Mouse (Mus musculus): ENCODE results near the gene Myg1. TPM values are rescaled to one million over a fixed set of nuclear protein-coding genes. Genes with fewer than 3 reads are reported as not detected.
"Not testable (repeated sequence)": the region's sequence is repeated elsewhere in the genome, so short reads cannot be mapped to it uniquely, and the experiment has no call there.

Myg1 gene
- polyA plus RNA-seq, 1 experiment from 2014 or later: 105 TPM

DNA sequence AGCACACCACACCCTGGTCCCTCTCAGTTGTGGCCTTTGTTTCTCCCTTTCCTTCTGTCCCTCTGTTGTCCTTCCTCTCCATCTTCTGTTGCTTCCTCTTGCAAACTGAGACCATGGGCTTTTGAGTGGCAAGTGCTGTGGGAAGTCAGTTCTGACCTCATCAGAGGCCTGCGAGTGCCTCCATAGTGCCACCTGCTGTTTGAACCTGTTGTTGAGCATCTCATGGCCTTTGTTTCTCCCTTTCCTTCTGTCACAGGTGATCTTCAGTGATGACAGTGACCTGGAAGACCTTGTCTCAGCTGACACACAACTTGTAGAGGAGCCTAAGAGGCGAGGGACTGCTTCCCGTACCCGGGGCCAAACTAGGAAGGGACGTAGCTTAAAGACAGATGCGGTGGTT lies 15.2 kb upstream of the Myg1 start:
- Histone ChIP-seq H3K4me2 (replicated peaks) (no peak overlapping the region), H3K36me3 (peaks cover 55% of the 10 kb centered on the region), H3K9ac (replicated peaks) (no peak overlapping the region), H3K4me3 (replicated peaks) (no peak overlapping the region), H3K4me1 (replicated peaks) (no peaks in the 10 kb centered on the region), H3K27me3 (no peaks in the 10 kb centered on the region), H3K9me3 (no peaks in the 10 kb centered on the region), H3K27ac (no peak overlapping the region)
- 86% methylated on average over 6 of the region's 6 CpGs for WGBS
- ATAC-seq: 0 out of 2 replicates have a peak, but pooled peaks have one; percentile 40

DNA sequence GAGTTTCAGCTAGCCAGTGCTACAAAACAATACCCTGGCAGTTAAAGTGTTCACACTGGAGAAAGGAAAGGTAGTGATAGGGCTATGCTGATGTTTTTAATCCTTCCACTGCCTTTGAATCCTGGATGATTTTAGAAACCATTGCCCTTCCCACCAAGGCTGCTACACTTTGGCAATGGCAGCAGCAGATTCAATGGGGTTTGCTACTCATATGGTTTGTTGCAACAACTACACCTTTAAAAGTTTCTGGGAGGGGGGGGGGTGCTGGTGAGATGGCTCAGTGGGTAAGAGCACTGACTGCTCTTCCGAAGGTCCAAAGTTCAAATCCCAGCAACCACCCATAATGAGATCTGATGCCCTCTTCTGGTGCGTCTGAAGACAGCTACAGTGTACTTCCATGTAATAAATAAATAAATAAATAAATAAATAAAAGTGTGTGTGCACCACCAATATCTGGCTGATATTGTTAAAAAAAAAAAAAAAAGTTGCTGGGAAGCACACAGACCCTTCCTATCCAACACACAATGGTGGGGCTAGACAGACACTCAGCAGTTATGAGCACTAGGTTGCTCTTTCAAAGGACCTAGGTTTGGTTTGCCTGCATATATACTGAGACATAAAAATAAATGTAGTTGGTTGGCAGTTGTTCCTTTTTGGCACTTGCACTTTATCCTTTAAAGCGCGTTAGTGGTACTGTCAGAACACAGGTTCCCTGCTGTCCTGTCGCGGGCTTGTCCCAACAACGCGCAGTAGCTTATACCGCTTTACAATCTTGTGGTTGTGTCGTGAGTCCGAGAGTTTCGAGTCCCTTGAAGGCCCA lies 6.6 kb upstream of the Myg1 start:
- 73% methylated on average over 12 of the region's 12 CpGs for WGBS
- no peaks in the 10 kb centered on the region for H3K9me3 ChIP-seq
- H3K4me2 ChIP-seq (replicated peaks): peak overlapping the region; percentile 76
- no peak for ATAC-seq
- H3K27me3 ChIP-seq: no peaks in the 10 kb centered on the region
- H3K36me3 ChIP-seq: peaks cover 56% of the 10 kb centered on the region
- 0 out of 2 replicates have a peak overlapping the region, but pooled peaks have one; percentile 11 for H3K4me3 ChIP-seq (replicated peaks)
- H3K27ac ChIP-seq: no peak overlapping the region
- no peak overlapping the region for H3K9ac ChIP-seq (replicated peaks)
- H3K4me1 ChIP-seq (replicated peaks): peaks cover 16% of the 10 kb centered on the region

DNA sequence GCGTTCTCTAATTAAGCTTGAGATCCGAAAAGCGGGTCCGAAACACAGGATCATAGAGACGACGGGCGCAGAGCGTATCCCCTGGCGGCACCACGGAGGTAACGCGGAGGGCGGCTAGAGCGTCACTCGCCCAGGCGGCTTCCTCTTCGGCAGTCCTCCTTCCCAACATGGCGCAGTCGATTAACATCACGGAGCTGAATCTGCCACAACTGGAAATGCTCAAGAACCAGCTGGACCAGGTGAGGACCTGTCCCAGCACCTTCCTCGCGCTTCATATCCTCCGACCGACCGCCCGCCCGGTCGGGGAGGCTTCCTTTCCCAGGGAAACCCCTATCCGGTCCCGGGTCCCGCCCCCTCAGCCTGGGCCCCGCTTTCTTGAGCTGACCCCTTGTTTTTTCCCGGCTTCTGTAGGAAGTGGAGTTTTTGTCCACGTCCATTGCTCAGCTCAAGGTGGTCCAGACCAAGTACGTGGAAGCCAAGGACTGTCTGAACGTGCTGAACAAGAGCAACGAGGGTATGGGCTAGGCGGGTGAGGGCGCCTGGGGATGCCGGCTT lies 5.4 kb upstream of the Myg1 start, which contains the start of gene Pfdn5:
Gene Pfdn5, plus strand, starts transcription at position 95 of the 555 bp plus-strand sequence.
- H3K36me3 ChIP-seq: peaks cover 55% of the 10 kb centered on the region
- WGBS: under 1% methylated on average over 40 of the region's 40 CpGs

GRCm38 (mm10) chr15:102326892-102327291 lies 4.6 kb upstream of the Myg1 start:
- Histone ChIP-seq H3K9me3 (no peaks in the 10 kb centered on the region), H3K36me3 (peaks cover 48% of the 10 kb centered on the region), H3K4me3 (replicated peaks) (peak overlapping the region; percentile 94), H3K27ac (no peak overlapping the region), H3K4me1 (replicated peaks) (peaks cover 21% of the 10 kb centered on the region), H3K9ac (replicated peaks) (peak overlapping the region; percentile 91), H3K4me2 (replicated peaks) (peak overlapping the region; percentile 76), H3K27me3 (no peaks in the 10 kb centered on the region)
- 74% methylated on average over 8 of the region's 8 CpGs for WGBS
- ATAC-seq: no peak

More for the DNA sequence above, 5.4 kb upstream of the Myg1 start, which contains the start of gene Pfdn5:
- H3K4me2 ChIP-seq (replicated peaks): peak within 1 kb of the TSS; percentile 76
- H3K9ac ChIP-seq (replicated peaks): peak within 1 kb of the TSS; percentile 91
- ATAC-seq: peak; percentile 95
- H3K27me3 ChIP-seq: no peaks in the 10 kb centered on the region
- H3K4me3 ChIP-seq (replicated peaks): peak within 1 kb of the TSS; percentile 94
- peaks cover 17% of the 10 kb centered on the region for H3K4me1 ChIP-seq (replicated peaks)
- peak within 1 kb of the TSS; percentile 71 for H3K27ac ChIP-seq
- no peaks in the 10 kb centered on the region for H3K9me3 ChIP-seq

GRCm38 (mm10) chr15:102335254-102335653 lies 3.7 kb downstream of the Myg1 start:
- Histone ChIP-seq H3K4me1 (replicated peaks) (peaks cover 19% of the 10 kb centered on the region), H3K9ac (replicated peaks) (no peak overlapping the region), H3K27ac (no peak overlapping the region), H3K9me3 (no peaks in the 10 kb centered on the region), H3K36me3 (peaks cover 78% of the 10 kb centered on the region), H3K4me3 (replicated peaks) (no peak overlapping the region), H3K4me2 (replicated peaks) (no peak overlapping the region), H3K27me3 (no peaks in the 10 kb centered on the region)
- 86% methylated on average over 8 of the region's 8 CpGs for WGBS
- ATAC-seq: no peak

- 94% methylated on average over 5 of the region's 5 CpGs for WGBS
- H3K27ac ChIP-seq; ATAC-seq; H3K27me3 ChIP-seq; H3K9me3 ChIP-seq; H3K4me3 ChIP-seq (replicated peaks); H3K4me2 ChIP-seq (replicated peaks); H3K9ac ChIP-seq (replicated peaks): not testable (repeated sequence)
- H3K36me3 ChIP-seq: peaks cover 76% of the 10 kb centered on the region
- peaks cover 19% of the 10 kb centered on the region for H3K4me1 ChIP-seq (replicated peaks)
These were observed 4.4 kb downstream of the Myg1 start for GRCm38 (mm10) chr15:102335925-102336324.

- Histone ChIP-seq H3K4me1 (replicated peaks) (peaks cover 14% of the 10 kb centered on the region), H3K9me3 (no peaks in the 10 kb centered on the region), H3K9ac (replicated peaks) (no peak overlapping the region), H3K4me2 (replicated peaks) (no peak overlapping the region), H3K4me3 (replicated peaks) (no peak overlapping the region), H3K27ac (no peak overlapping the region), H3K27me3 (no peaks in the 10 kb centered on the region), H3K36me3 (peaks cover 76% of the 10 kb centered on the region)
- no peak for ATAC-seq
- 93% methylated on average over 4 of the region's 4 CpGs for WGBS
These were observed 5.4 kb downstream of the Myg1 start for GRCm38 (mm10) chr15:102336946-102337345.

GRCm38 (mm10) chr15:102339612-102340011 lies 8.1 kb downstream of the Myg1 start:
- Histone ChIP-seq H3K4me3 (replicated peaks) (no peak overlapping the region), H3K4me2 (replicated peaks) (no peak overlapping the region), H3K9ac (replicated peaks) (0 out of 2 replicates have a peak overlapping the region, but pooled peaks have one; percentile 36), H3K36me3 (peaks cover 64% of the 10 kb centered on the region), H3K9me3 (no peaks in the 10 kb centered on the region), H3K27me3 (no peaks in the 10 kb centered on the region), H3K27ac (no peak overlapping the region), H3K4me1 (replicated peaks) (no peaks in the 10 kb centered on the region)
- WGBS: 76% methylated on average over 5 of the region's 5 CpGs
- ATAC-seq: no peak

DNA sequence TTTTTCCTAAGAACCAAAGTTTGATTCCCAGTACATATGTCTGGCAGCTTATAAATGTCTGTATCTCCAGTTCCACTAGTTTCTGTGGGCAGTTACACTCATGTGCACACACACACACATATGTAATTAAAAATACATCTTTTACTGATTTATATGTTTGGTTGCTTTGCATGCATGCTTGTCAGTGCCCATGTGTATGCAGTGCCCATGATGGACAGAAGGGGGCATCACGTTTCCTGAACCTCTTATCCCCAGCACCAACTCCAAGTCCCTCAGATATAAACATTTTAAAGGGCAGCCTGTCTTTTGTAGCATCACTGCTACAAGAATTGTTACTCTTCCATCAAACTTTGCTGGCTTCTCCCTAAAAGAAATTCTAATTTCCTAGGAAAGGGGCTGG lies 10.1 kb downstream of the Myg1 start:
- H3K27ac ChIP-seq: no peak overlapping the region
- H3K4me2 ChIP-seq (replicated peaks): no peak overlapping the region
- ATAC-seq: no peak
- H3K9me3 ChIP-seq: no peaks in the 10 kb centered on the region
- no peak overlapping the region for H3K4me3 ChIP-seq (replicated peaks)
- 19% methylated on average over 1 of the region's 1 CpGs for WGBS
- no peaks in the 10 kb centered on the region for H3K27me3 ChIP-seq
- H3K9ac ChIP-seq (replicated peaks): no peak overlapping the region
- H3K36me3 ChIP-seq: peaks cover 62% of the 10 kb centered on the region
- H3K4me1 ChIP-seq (replicated peaks): no peaks in the 10 kb centered on the region

DNA sequence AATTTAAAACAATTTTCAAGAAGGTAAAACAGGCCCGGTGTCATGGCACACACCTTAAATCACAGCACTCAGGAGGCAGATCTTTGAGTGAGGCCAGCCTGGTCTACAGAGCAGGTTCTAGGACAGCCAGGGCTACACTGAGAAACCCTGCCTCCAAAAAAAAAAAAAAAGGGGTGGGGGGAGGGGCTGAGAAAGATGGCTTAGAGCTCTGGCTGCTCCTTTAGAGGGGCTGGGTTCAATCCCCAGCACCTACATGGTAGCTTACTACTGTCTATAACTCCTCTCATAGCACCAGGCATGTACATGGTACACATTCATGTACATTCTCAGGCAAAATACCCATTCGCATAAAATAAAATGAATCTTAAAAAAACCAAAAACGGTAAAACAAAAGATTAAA lies 13.0 kb downstream of the Myg1 start:
- WGBS: 95% methylated on average over 3 of the region's 3 CpGs
- Histone ChIP-seq H3K4me2 (replicated peaks) (no peak overlapping the region), H3K9ac (replicated peaks) (no peak overlapping the region), H3K4me3 (replicated peaks) (no peak overlapping the region), H3K36me3 (peaks cover 35% of the 10 kb centered on the region), H3K4me1 (replicated peaks) (peaks cover under 1% of the 10 kb centered on the region), H3K27ac (no peak overlapping the region), H3K27me3 (no peaks in the 10 kb centered on the region), H3K9me3 (no peaks in the 10 kb centered on the region)
- no peak for ATAC-seq

- H3K27ac ChIP-seq: no peak overlapping the region
- H3K9me3 ChIP-seq: no peaks in the 10 kb centered on the region
- ATAC-seq: no peak
- 85% methylated on average over 4 of the region's 4 CpGs for WGBS
- H3K4me2 ChIP-seq (replicated peaks): no peak overlapping the region
- H3K27me3 ChIP-seq: no peaks in the 10 kb centered on the region
- H3K9ac ChIP-seq (replicated peaks): no peak overlapping the region
- H3K4me3 ChIP-seq (replicated peaks): no peak overlapping the region
- H3K4me1 ChIP-seq (replicated peaks): peaks cover 13% of the 10 kb centered on the region
- H3K36me3 ChIP-seq: peaks cover 25% of the 10 kb centered on the region
These were observed 14.9 kb downstream of the Myg1 start for GRCm38 (mm10) chr15:102346444-102346843.

DNA sequence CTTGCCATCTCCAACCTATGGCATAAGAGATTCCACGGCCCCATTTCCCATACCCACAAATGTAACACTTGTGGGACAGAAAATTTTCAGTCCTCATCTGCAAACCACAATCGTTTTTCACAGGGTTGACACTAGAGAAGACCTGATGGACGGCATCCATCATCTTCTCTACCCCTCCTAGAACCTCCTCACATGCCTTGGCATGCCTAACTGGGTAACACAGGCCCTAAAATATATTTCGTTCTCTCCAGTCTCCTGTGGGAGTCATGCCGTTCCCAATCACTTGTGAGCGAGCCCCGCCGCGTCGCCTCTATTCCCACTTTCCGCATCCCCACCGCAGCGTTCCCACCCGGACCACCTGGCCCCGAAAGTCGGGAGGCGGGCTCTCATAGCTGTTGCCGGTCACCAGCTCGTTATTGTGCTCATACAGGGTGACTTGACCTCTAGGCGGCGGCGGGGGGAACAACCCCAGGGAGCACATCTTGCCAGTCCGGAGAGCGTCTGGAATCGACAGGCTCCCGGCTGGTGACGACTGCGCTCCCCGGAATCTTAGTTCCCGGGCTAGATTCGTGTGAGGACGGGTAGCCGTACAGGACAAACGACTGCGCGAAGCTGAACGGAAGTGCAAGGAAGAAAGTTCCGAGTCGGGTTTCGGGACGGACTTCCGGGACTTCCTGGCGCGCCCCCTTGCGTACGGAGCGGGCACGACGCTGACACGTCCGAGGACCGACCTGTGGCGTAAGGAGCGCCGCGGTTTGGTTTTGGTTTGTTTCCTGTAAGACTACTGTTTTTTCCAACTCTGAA lies 18.8 kb downstream of the Myg1 start, which contains the start of gene Aaas:
Gene Aaas, minus strand, starts transcription at position 634 of the 804 bp plus-strand sequence.
- peak; percentile 91 for ATAC-seq
- Histone ChIP-seq H3K4me1 (replicated peaks) (peaks cover 20% of the 10 kb centered on the region), H3K4me3 (replicated peaks) (peak within 1 kb of the TSS; percentile 61), H3K27me3 (no peaks in the 10 kb centered on the region), H3K27ac (0 out of 2 replicates have a peak within 1 kb of the TSS, but pooled peaks have one; percentile 6), H3K4me2 (replicated peaks) (peak within 1 kb of the TSS; percentile 93), H3K36me3 (peaks cover 14% of the 10 kb centered on the region), H3K9me3 (no peaks in the 10 kb centered on the region), H3K9ac (replicated peaks) (peak within 1 kb of the TSS; percentile 76)
- under 1% methylated on average over 56 of the region's 56 CpGs for WGBS
